Mouse (Mus musculus) ES-E14 (cell line): Measurements from ENCODE around the gene Olfr18.

Experiments used
- CHD2 ChIP-seq: IDR thresholded peaks from 2 replicates; pipeline ENCODE4 v1.6.1; 2014; ENCODE audit warnings: mild to moderate bottlenecking, low read depth, low read length, inconsistent platforms
- MAFK ChIP-seq: IDR thresholded peaks from 2 replicates; pipeline ENCODE4 v1.6.1; 2014; ENCODE audit warnings: mild to moderate bottlenecking, low read depth, low read length, inconsistent platforms; ENCODE audit not compliant: insufficient read depth
- ZNF384 ChIP-seq: IDR thresholded peaks from 2 replicates; pipeline ENCODE4 v1.6.1; 2012; ENCODE audit warnings: low read depth, low read length, inconsistent platforms

DNA sequence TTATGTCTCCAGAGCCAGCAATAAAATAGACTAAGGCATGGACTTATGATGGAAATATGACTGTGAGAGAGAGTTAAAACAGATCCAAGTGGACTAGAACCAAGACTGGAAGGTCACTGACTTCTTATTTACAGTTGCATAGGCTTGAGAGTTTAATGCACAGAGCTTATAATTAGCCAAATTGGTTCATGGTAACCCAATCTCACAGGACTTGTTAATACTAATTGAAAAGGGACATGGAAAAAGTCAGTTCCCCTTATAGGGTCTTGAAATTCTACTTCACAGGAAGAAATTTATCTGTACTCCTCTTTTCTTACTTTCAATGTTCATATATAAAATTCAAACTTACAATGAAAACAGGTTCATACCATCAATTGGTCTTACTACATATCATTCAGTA lies at the start of gene Olfr18:
- TF ChIP-seq CHD2 (no peak), MAFK (no peak), ZNF384 (no peak)
